Mouse (Mus musculus) right cerebral cortex, postnatal 10 days (tissue): ENCODE results near the gene Relb.
"Not testable (repeated sequence)": the region's sequence is repeated elsewhere in the genome, so short reads cannot be mapped to it uniquely, and the experiment has no call there.

Experiments
- DNase-seq, 2 experiments: peaks; one replicate each; pipeline ENCODE4 v3.0.0; 2021; ENCODE audit warnings: low spot score in 2 of 2

The Relb gene

GRCm38 (mm10) chr7:19632275-19632674, 3.0 kb upstream of the Relb start:
- DNase-seq = no peak

GRCm38 (mm10) chr7:19628536-19629360, 490 bp downstream of the Relb start:
- peak; percentile 92 to 93 for DNase-seq

GRCm38 (mm10) chr7:19628192-19628535, 1.1 kb downstream of the Relb start:
- no peak for DNase-seq

GRCm38 (mm10) chr7:19627721-19628120, 1.5 kb downstream of the Relb start:
- no peak for DNase-seq

GRCm38 (mm10) chr7:19623433-19623832, 5.8 kb downstream of the Relb start:
- no peak for DNase-seq

GRCm38 (mm10) chr7:19622241-19622640, 7.0 kb downstream of the Relb start:
- no peak for DNase-seq

- peak; percentile 68 to 81 for DNase-seq
Observed at GRCm38 (mm10) chr7:19620811-19621210, 8.4 kb downstream of the Relb start.

GRCm38 (mm10) chr7:19619004-19619801, 10.0 kb downstream of the Relb start:
- peak; percentile 79 to 80 for DNase-seq

- no peak for DNase-seq
Observed at GRCm38 (mm10) chr7:19615036-19615577, 14.1 kb downstream of the Relb start.

GRCm38 (mm10) chr7:19610969-19611368, 18.3 kb downstream of the Relb start:
- no peak for DNase-seq

GRCm38 (mm10) chr7:19609641-19610332, 19.5 kb downstream of the Relb start:
- DNase-seq = no peak

- no peak for DNase-seq
Observed at GRCm38 (mm10) chr7:19607291-19607690, 21.9 kb downstream of the Relb start.

- not testable (repeated sequence) for DNase-seq
Observed at GRCm38 (mm10) chr7:19604606-19605214, 24.5 kb downstream of the Relb start.

- DNase-seq = peak; percentile 96
Observed at GRCm38 (mm10) chr7:19603849-19604605, 25.2 kb downstream of the Relb start, which contains the start of gene Clasrp. Clasrp (minus strand) TSS chr7:19604486.

- no peak for DNase-seq
Observed at GRCm38 (mm10) chr7:19603055-19603454, 26.2 kb downstream of the Relb start.

- peak; percentile 66 to 73 for DNase-seq
Observed at GRCm38 (mm10) chr7:19600562-19600961, 28.7 kb downstream of the Relb start.

GRCm38 (mm10) chr7:19593061-19593730, 36.0 kb downstream of the Relb start:
- DNase-seq = no peak

GRCm38 (mm10) chr7:19589917-19590316, 39.3 kb downstream of the Relb start:
- DNase-seq = peak; percentile 78 to 83

- DNase-seq = peak; percentile 62 to 71
Observed at GRCm38 (mm10) chr7:19589207-19589606, 40.0 kb downstream of the Relb start.

GRCm38 (mm10) chr7:19586269-19586668, 43.0 kb downstream of the Relb start:
- no peak for DNase-seq
